Comparison of ENCODE assay signal across 28 mouse cellular contexts in the genomic region with DNA sequence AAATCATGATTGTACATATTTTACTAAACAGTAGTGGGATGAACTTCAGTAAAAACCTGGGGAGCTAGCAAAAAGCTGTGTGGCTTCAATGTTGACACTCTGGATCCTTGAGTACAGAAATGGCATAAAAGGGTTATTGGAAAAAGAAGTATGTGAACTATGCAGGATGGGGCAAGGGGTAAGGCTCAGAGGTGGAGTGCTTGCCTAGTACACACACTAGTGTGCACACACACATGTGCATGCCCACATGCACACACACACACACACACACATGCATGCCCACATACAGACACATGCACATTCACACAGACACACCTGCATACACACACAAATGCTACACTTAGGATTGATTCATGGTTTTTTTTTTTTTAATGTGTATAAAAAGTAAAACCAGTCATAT. TPM values are rescaled to one million over a fixed set of nuclear protein-coding genes. Genes with fewer than 3 reads are reported as not detected.
"Had no signal": no experiment of that assay in that cellular context is flagged by ENCODE, and none has a peak within 500 bp of the region (broad histone marks: within the 10 kb centered on the region; RNA-seq: fewer than 3 reads in every experiment).

No protein-coding gene starts in this region.

- H3K27ac ChIP-seq: embryonic facial prominence, embryonic 10.5 days; embryonic facial prominence, embryonic 12.5 days; embryonic facial prominence, embryonic 13.5 days; embryonic facial prominence, embryonic 15.5 days; forebrain, embryonic 10.5 days; forebrain, embryonic 12.5 days; forebrain, embryonic 13.5 days; forebrain, embryonic 15.5 days; gastrocnemius, adult 2 months had no signal

- H3K4me2 ChIP-seq: embryonic facial prominence, embryonic 12.5 days; embryonic facial prominence, embryonic 13.5 days; embryonic facial prominence, embryonic 15.5 days; forebrain, embryonic 12.5 days; forebrain, embryonic 13.5 days; forebrain, embryonic 15.5 days had no signal

- H3K27me3 ChIP-seq: embryonic facial prominence, embryonic 12.5 days; embryonic facial prominence, embryonic 13.5 days; embryonic facial prominence, embryonic 15.5 days; forebrain, embryonic 12.5 days; forebrain, embryonic 13.5 days; forebrain, embryonic 15.5 days had no signal

- H3K9ac ChIP-seq: embryonic facial prominence, embryonic 12.5 days; embryonic facial prominence, embryonic 13.5 days; embryonic facial prominence, embryonic 15.5 days; forebrain, embryonic 12.5 days; forebrain, embryonic 13.5 days; forebrain, embryonic 15.5 days; forebrain, postnatal 0 days had no signal

- H3K9me3 ChIP-seq: embryonic facial prominence, embryonic 10.5 days; embryonic facial prominence, embryonic 12.5 days; embryonic facial prominence, embryonic 13.5 days; embryonic facial prominence, embryonic 15.5 days; forebrain, embryonic 10.5 days; forebrain, embryonic 12.5 days; forebrain, embryonic 13.5 days; forebrain, embryonic 15.5 days had no signal

- H3K36me3 ChIP-seq: embryonic facial prominence, embryonic 10.5 days; embryonic facial prominence, embryonic 12.5 days; embryonic facial prominence, embryonic 13.5 days; embryonic facial prominence, embryonic 15.5 days; forebrain, embryonic 10.5 days; forebrain, embryonic 12.5 days; forebrain, embryonic 15.5 days had no signal

- H3K4me1 ChIP-seq: embryonic facial prominence, embryonic 15.5 days; forebrain, embryonic 12.5 days; forebrain, embryonic 13.5 days; forebrain, embryonic 15.5 days had no signal

- DNase-seq: cerebellum, adult 18-20 months; cerebellum, adult 2 months; cerebellum, adult 8-10 months; cerebellum, adult 9-10 months; cerebellum, adult 9-11 months; cerebellum, postnatal 10 days; cerebellum, postnatal 14 days; cerebellum, postnatal 25 days; cerebellum, postnatal 36 days; embryo, embryonic 11 days; forebrain, postnatal 0 days; gastrocnemius, adult 2 months; gastrocnemius, postnatal 10 days; gastrocnemius, postnatal 14 days; gastrocnemius, postnatal 25 days; gastrocnemius, postnatal 36 days; heart, adult 11 months had no signal

- H3K4me3 ChIP-seq: embryonic facial prominence, embryonic 10.5 days; embryonic facial prominence, embryonic 12.5 days; embryonic facial prominence, embryonic 13.5 days; embryonic facial prominence, embryonic 15.5 days; erythroblast, embryonic 14.5 days; forebrain, embryonic 10.5 days; forebrain, embryonic 12.5 days; forebrain, embryonic 13.5 days; forebrain, embryonic 15.5 days; gastrocnemius, adult 2 months had no signal

- ATAC-seq: forebrain, embryonic 13.5 days; forebrain, embryonic 14.5 days; forebrain, embryonic 15.5 days; forebrain, embryonic 16.5 days; forebrain, postnatal 0 days had no signal

RNA-seq across cellular contexts. Expression of a gene that starts 24.8 kb away (rescaled TPM):
- polyA plus RNA-seq: erythroblast, embryonic 14.5 days had no signal
